Mouse (Mus musculus) right cerebral cortex, postnatal 25 days (tissue): Measurements from ENCODE around the gene Gkn1.

Experiments used
- DNase-seq: peaks from one replicate; pipeline ENCODE4 v3.0.0; 2022

The Gkn1 gene

GRCm38 (mm10) chr6:87323381-87323780 is 27.4 kb downstream of the Gkn1 start:
- DNase-seq: no peak

DNA sequence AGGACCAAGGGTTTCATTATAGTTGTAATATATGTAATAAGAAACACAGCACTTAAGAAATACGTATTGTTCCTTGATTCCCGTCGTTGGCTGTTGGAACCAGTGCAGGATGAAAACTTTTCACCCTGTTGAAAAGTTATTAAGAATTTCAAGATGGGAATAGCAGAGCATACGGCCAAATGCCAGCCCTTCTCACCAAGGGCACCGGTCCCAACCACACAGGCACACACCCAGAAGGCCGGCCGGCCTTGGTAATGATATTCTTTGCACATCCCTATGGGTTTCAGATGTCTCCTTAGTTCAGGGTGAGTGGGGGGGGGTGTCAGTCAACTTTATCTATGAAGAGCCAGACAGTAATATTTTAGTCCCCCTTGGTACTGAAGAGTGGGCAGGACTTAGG is 32.1 kb downstream of the Gkn1 start:
- no peak for DNase-seq

DNA sequence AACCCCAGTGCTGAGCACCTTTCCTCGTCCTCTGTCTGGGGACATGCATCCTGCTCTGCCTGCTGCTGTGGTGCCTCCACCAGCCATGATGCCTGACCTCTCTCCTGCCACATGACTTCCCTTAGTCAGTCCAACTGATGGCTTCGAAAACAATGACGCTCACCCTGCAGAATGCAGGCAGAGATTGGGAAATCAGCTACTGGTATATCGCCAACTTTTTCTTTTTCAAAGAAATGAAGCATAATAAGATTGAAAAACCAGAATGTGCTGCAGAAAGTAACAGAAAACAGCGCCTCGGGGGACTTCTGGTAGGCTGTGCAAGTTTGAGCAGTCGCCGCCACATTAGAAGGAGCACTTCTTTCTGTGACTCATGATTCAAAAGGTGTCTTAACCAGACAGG is 33.8 kb downstream of the Gkn1 start:
- no peak for DNase-seq

DNA sequence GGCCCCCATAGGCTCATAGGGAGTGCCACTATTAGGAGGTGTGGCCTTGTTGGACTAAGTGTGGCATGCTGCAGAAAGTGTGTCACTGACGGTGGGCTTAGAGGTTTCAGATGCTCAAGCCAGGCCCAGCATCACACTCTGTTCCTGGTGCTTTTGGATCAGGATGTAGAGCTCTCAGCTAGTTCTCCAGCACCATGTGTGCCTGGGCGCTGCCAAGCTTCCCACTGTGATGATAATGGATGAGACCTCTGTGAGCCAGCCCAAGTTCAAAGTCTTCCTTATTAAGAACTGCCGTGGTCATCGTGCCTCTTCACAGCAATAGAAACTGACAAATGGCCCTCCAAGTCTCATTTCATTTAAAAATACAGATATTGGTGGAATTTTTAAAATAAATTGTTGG is 38.0 kb downstream of the Gkn1 start:
- no peak for DNase-seq

GRCm38 (mm10) chr6:87304486-87304885 is 46.3 kb downstream of the Gkn1 start:
- no peak for DNase-seq

DNA sequence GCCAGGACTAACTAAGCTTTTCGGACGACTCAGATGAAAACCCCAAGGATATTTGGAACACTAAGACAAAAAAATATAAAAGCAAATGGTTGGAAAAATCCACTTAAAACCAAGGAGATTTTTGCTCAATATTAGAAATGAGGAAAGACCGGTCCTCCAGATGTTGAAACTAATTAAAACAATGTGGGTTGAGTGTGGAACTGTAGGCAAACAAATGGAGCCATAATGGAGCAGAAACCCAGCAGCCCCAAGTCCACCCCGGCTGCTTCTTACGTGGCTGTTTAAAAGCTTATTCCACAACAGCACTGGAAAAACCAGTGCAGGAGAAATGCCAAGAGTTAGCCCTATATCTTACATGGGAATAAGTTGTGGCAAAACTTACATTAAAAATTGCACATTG is 48.0 kb downstream of the Gkn1 start:
- DNase-seq: no peak

- no peak for DNase-seq
Observed at GRCm38 (mm10) chr6:87301991-87302390, 48.8 kb downstream of the Gkn1 start.
